Mouse (Mus musculus): ENCODE data around the gene Lfng.

GRCm38 (mm10) chr5:140565451-140565850 lies 41.7 kb upstream of the Lfng start:
- TF ChIP-seq GATA1 (IDR thresholded peaks at IDR 0.05; ENCODE audit: low read length) (no peak), TAL1 (IDR thresholded peaks at IDR 0.05; ENCODE audit: low read length) (no peak)

Measured in erythroblast, embryonic 14.5 days (primary cell).